Mouse (Mus musculus): ENCODE measurements around the gene Sell.
"Not testable (repeated sequence)": the region's sequence is repeated elsewhere in the genome, so short reads cannot be mapped to it uniquely, and the experiment has no call there.

Gene Sell

DNA sequence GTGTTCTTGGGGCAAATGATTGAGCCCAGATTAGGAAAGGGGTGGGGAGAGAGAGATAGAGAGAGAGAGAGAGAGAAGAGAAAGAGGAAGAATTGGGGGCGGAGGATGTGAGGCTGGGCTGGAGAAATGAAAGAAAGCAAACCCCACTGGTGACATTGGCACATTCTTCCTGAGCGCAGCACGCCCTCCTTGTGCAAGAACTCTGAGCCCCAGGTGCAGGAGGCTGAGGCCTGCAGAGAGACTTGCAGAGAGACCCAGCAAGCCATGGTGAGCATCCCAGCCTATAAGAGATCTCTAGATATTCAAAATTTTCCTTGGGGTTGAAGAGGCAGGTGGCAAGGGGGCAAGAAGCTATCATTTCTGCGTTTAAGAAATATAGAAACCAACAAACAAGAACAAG, at the start of gene Sell:
Sell (plus strand) TSS at position 58 of the 400 bp plus-strand sequence.
- no peak for ATAC-seq (ENCODE audit: low TSS enrichment)

DNA sequence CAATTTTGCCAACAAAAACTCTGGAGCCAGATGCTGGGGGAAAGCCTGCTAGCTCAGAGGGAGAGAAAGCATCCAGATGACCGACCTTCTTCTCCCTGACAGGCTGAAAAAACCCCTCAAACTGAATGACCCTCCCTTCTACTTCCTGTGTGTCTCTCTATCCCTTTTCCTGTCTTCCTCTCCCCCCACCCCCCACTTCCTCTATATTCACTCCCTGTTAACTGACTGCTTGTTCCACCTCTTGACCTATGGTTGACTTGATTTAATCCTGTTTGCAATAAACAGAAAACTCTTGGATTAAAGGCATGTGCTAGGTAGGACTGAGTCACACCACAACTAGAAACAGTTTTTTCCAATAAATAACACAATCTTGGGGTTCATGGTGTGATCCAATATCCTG, 47.2 kb upstream of the Sell start:
- ATAC-seq (ENCODE audit: low TSS enrichment), result no peak

DNA sequence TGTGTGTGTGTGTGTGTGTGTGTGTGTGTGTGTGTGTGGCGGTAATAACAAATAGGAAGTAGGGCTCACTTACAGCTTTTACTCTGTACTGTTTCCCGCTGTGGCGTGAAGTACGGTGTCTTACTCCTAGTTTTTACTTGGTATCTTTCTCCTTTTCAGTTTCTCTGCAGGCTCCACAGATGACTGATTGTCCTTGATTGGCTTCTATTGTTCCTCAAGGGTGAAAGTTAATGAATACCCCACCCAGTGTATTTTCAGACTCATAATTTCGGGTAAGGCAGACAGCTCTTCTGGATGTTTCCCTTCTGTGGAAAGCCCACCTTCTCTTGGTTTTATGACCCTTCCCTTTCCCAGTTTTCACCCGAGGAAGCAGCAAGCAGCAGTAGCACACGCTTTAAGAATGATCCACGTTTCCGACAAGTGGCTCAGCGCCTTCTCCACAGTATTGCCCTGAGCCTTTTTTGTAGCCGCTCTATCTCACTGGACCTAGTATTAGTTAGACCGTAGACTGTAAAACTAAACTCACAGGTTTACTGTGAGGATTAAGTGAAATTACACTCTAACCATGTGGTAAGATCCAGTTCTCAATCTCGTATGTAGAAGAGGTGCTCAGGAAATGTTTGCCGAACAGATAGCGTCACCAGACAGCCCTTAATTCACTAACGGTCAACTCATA, 43.4 kb upstream of the Sell start:
- ATAC-seq (ENCODE audit: low TSS enrichment), result no peak

DNA sequence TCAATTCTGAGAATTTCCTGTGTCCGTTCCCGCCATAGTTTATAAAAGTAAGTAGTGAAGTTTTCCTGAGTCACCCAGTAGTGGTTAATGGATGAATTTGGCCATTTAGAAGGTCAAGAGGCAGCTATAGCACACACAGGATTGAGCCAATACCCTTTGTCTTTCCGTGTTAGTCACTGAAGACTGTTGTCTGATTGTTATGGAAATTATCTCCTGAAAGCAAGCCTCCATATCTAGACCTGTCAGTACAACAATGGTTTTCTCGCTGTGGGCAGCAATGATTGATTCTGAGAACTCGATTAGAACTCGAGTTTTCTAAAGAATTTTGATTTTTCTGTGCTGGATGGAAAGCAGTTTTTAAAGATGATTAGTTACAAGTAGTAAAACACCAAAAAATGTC, 42.0 kb upstream of the Sell start:
- ATAC-seq (ENCODE audit: low TSS enrichment), result no peak

DNA sequence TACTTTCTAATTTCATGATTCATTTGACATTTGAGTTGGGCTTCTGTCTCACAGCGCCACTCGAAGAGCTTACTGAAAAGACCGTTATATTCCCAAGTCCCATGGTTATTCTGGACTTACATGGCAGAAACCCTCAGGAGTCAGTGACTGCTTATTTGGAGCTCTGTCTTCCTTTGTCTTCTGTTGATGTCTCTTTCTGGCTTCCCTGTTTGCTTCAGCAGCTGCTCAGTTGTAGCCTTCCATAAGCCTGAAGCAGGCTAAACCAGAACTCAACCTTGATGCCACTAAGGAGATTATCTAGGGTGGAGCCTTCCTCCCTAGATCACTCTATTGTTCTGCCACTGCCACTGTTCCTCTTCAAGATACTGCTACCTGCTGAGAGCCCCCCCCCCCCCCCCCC, 41.0 kb upstream of the Sell start:
- ATAC-seq (ENCODE audit: low TSS enrichment), result not testable (repeated sequence)

DNA sequence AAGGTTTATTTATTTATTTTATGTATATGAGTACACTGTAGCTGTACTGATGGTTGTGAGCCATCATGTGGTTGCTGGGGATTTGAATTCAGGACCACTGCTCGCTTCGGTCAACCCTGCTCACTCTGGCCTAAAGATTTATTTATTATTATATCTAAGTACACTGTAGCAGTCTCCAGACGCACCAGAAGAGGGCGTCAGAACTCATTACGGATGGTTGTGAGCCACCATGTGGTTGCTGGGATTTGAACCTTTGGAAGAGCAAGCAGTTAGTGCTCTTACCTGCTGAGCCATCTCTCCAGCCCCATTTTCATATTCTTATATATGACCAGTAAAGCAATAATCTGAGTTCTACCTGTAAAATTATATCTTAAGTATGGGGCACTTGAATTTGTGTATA, 39.7 kb upstream of the Sell start:
- not testable (repeated sequence) for ATAC-seq (ENCODE audit: low TSS enrichment)

DNA sequence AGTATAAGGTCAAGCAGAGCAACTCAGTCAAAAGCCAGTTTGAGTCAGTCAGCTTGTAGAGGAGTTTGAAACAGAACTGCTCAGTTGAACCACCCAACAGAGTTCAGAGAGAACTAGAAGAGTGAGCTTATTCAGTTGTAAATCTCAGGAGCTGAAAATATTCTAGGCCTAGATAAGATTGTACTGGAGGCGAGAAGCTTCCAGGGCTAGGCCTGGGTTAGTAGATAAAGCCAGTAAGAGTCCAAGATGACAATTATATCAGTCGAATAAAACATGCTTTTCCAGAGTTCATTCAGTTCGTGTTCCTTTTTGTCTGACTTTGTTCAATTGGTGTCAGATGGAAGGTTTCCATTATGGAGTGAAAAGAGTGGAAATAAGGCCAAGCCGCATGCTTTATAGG, 36.1 kb upstream of the Sell start:
- no peak for ATAC-seq (ENCODE audit: low TSS enrichment)

DNA sequence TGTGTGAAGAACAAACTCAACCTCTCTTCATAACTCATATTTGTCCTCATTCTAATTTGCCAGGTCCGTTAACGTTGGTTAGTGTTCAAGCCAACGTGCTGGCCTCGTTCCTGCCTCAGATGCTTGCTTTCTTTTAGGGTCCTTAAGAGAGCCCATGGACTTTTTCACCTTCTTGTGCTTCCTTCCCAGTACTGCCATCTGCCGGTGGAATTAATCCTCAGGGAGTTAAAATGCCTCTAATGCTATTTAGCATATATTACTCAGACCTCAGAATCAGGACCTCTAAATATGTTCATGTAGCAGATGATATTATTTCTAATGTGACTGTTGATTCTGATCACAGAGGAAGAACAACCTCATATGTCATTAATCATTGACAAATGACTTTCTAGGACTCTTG, 34.4 kb upstream of the Sell start:
- ATAC-seq (ENCODE audit: low TSS enrichment), result no peak

DNA sequence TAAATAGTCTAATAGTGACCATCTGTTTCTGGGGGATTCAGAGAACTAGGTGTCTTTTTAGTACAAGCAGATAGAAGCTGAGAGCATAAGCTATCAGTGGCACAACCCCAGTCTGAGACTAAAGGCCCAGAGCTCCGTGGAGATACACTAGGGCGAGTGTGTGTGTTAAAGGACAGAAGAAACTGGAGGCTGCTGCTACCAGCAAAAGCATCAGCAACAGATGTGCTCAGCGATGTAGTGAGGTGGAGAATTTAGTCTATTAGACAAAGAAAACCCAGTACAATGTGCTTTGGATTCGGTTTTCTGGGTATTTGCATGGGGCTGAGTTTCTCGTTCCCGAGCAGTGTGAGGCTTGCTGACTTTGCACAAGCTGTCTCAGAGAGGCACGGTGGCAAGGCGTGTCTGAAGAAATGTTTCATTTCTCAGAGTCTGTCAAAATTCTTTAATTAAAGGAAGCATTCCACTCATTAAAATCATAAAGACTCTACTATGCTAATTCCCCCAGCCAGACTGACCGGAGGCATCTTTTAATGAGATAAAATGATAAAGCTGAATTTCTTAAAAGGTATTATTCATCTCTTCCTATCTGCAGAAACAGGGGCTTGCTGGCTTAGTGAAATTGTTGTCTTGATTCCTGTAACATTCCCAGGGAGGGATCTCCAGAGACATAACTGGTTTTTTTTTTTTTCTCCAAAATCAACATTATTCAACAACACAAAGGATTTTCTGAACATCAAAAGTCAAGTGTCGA, 21.2 kb upstream of the Sell start:
- no peak for ATAC-seq (ENCODE audit: low TSS enrichment)

DNA sequence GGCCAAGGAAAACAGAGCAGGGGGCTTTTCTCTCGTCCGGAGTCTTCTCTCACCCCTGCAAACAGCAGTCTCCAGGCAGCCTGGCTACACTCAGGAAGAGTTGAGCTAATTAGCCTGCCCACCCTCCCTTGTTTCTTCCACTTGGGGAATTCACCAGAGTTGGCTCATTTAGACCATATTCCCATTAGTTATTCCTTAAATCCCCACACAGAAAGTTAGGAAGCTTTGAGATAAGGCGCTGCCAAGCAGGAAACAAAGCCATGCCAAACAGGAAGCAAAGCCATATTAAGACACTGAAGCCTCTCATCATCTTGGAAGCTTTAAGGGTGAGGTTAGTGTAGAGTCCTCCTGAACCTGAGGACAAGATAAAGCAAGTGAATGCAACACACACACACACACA, 18.2 kb upstream of the Sell start:
- no peak for ATAC-seq (ENCODE audit: low TSS enrichment)

DNA sequence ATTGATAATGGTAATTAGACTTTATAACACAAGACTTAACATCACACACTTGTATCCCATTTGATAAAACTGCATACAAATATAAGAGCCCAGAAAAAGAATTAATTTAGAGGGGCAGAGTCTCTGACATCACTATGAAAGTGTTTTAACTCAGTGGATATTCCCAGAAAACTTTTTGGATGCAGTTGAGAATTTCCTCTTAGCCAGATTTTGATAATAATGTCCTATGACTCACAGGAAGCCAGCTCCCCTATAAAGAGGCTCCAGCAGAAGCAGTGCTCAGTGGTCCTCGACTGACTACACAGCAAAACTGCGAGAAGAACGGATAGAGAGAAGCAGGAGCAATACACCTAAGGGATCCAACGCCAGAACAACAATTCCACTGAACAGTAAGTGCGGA, 13.8 kb upstream of the Sell start, which contains the start of gene Sele:
Sele (plus strand) TSS at position 301 of the 400 bp plus-strand sequence.
- ATAC-seq (ENCODE audit: low TSS enrichment), result no peak

DNA sequence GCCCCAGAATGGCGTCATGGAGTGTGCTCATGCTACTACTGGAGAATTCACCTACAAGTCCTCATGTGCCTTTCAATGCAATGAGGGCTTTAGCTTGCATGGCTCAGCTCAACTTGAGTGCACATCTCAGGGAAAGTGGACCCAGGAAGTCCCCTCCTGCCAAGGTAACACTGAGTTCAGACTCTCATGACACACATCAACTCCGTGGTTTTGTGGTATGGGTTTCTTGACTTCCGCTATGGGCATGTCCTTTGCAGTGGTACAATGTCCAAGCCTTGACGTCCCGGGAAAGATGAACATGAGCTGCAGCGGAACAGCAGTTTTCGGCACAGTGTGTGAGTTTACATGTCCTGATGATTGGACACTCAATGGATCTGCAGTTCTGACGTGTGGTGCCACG, 8.2 kb upstream of the Sell start:
- ATAC-seq (ENCODE audit: low TSS enrichment), result no peak

DNA sequence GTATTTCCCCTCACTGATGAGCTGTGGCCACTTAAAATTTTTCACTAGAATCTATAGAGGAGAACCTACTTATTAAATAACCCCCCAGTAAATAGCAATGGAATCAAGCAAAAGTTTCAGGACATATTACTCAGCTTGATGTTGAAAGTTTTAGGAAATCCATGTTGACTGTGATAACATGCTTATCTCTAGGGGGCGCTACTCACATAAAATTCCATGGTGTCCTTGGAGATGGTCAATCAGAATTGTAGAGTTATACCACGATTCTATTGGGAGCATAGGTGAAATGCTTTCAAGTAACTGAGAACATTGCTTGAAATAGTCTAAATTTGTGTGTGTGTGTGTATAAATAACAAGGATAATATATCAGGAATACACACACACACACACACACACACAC, 7.0 kb upstream of the Sell start:
- no peak for ATAC-seq (ENCODE audit: low TSS enrichment)

DNA sequence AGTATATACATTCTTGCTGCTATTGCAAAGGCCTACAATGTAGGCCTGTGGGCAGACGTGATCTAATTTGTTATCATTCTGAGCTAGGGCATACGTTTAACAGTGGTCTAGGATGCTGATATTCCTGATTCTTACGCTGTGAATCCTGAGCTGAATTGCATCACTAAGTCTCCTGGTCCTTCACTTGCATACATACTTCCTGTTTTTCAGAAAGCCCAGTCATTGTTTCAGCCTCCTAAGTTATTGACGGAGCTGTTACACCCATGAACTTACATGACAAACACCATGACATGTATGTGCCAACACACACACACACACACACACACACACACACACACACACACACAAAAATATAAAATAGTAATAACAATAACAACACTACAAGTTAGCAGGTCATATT, 1.7 kb upstream of the Sell start:
- no peak for ATAC-seq (ENCODE audit: low TSS enrichment)

DNA sequence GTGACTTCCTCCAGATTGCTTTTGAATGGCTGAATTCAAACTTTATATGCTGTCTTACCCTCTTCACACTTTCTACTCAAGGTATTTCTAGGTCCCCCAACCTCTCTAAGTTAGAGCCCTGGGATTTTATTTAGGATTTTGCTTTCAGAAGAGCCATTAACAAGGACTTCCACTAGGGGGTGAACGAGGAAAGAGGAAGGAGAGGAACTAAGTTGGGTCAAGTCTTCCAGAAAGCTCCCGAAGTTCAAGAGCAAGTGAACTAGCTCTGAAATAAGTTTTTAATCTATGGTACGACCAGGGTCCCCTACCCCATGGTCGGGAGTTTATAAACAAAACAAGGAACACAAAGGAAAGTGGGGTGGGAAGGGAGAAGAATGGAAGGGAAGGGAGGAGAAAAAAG, 504 bp upstream of the Sell start:
- ATAC-seq (ENCODE audit: low TSS enrichment), result peak; percentile 79

DNA sequence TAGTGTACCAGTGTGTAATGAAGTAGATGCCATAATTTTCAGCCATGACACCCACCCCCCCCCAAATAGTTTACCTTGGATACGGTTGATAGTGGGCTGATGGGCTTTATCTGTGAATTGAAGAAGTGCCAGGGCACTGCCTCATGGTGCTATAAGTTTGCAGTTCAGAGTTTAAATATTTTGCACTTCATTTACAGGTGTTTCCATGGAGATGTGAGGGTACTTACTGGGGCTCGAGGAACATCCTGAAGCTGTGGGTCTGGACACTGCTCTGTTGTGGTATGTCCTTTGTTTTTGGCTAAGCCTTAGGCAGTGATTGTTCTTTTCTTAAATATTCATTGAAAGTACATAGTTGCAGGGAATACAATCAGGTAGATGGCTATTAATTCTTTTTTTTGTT, 1.1 kb downstream of the Sell start:
- ATAC-seq (ENCODE audit: low TSS enrichment), result no peak

DNA sequence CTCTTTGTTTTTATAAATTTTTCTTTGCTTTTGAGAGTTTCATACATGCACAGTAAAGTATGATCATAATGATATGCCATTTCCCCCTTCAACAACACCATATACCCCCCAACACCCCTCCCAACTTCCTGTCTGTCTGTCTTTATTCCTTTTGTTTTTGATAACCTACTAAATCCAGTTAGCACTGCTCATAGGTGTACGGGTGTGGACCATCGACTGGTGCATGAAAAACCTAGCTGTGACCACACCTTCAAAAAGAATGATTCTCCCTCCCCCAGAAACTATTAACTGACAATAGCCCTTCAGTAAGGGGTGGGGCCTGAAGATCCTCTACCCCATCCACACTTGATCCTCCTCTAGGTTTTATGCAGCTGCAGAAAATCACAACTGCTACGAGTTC, 2.0 kb downstream of the Sell start:
- no peak for ATAC-seq (ENCODE audit: low TSS enrichment)

DNA sequence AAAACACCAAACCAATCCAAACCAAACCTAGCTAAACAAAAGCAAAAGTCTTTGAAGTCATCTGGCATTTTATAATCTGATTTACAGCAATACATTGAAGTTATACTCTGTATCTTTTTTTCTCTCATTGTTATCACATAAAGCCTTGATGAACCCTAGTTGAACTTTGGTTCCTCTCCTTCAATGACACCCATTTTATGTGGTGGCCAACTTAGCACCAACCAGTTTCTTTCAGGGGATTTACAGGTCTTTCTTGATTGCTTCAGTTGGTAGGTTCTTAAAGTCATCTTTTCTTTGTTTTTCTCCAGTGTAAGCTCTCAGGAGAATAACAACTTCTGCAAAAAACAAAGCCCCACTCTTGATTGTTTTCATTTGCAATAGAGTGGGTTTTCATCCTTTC, 7.5 kb downstream of the Sell start:
- ATAC-seq (ENCODE audit: low TSS enrichment), result no peak

DNA sequence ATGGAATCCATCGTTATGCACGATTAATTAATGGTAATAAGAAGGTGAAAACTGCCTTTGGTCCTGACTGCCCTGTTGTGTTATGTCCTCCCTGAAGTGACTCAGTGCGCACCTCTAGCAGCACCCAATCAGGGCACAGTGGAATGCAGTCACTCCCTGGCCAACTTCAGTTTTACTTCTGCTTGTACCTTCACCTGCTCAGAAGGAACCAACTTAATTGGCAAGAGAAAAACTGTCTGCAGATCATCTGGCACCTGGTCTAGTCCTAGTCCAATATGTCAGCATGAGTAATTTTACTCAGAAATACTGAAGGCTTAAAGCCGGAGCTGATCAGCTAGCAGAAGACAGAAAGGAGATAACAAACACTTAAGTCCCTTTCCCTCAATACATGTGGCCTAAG, 8.7 kb downstream of the Sell start:
- ATAC-seq (ENCODE audit: low TSS enrichment), result no peak

DNA sequence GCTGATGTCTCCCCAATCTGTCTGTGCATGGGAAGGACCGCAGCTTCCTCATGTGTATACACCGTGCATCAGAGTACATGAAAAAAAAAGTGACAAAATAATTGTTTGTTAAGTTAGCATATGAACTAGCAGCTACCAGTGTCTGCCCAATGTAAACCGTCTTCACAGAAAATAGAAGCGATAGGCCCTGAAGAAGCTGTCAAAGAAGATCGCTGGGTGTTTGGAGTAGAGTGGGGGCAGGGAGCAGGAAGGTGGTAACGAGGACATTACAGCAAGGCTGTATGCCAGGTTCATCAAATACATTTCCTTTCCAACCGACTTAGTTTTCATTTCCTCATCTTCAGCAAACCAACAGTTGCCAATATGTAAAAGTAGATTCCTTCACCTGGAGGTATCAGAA, 9.3 kb downstream of the Sell start:
- ATAC-seq (ENCODE audit: low TSS enrichment), result no peak

DNA sequence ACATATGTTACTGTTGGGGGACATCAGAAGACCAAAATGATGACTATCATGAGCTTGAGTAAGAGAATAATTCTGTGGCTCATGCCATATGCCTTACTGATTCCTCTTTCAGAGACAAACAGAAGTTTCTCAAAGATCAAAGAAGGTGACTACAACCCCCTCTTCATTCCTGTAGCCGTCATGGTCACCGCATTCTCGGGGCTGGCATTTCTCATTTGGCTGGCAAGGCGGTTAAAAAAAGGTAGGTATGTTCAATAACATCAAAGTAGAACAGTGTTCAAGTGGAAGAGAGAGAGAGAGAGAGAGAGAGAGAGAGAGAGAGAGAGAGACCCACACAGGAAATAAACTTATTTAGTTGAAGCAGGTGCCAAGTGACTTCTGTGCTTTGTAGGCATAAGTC, 10.2 kb downstream of the Sell start:
- no peak for ATAC-seq (ENCODE audit: low TSS enrichment)

DNA sequence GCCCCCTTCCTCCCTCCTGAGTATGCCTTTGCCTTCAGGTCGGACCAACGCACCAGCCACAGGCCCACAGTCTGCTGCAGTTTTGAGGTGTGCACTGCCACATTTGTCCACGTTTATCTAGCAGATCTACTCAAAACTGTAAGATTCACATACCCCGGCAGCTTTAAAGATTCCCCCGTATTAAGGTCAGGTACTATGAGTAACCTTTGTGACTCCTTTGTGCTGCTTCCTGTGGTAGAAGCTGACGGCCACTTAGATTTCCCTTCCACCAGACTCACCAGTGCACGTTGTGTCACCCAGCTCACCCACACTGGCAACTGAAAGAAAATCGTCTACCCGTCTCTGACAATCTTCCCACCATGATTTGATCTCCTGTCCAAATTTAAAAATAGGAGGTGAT, 11.3 kb downstream of the Sell start:
- ATAC-seq (ENCODE audit: low TSS enrichment), result no peak

DNA sequence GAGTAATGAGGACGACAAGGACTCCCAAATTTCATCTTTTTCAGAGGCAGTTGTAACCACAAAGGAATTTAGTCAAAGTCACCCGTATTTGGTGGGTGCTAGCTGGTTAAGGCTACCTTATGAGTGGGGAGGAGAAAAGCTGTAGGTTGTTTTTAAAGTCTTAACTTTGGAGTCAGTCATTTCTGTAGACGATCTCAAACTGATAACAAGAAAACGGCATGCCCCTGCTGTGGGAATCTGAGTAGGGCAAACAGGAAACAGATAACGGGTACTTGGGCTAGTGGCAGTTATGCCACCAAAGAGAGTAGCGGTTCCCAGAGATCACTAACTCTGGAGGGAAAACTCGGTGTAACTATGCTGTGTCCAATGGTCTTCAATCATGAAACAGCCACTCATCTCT, 12.0 kb downstream of the Sell start:
- ATAC-seq (ENCODE audit: low TSS enrichment), result no peak

Measured in frontal cortex, adult (tissue).